Mouse (Mus musculus) liver, adult 2 months (tissue): ENCODE data around the gene Zfp568. TPM values are rescaled to one million over a fixed set of nuclear protein-coding genes. Genes with fewer than 3 reads are reported as not detected.
A peak's percentile ranks its signal among the peaks of the same experiment; 100 is the strongest.

Experiments used
- DNase-seq: peaks from one replicate; pipeline ENCODE4 v3.0.0-alpha.2; 2011; ENCODE audit warnings: low read depth, low spot score; ENCODE audit errors: extremely low read depth
- H3K27ac ChIP-seq: fragments of 200-500 bp; replicated peaks from 2 replicates; pipeline ENCODE4 v1.5.1; 2012; ENCODE audit warnings: low read depth, mild to moderate bottlenecking, control low read depth, inconsistent platforms, low read length; ENCODE audit not compliant: insufficient read depth
- H3K27me3 ChIP-seq: fragments of 200-500 bp; 2 replicates; pipeline ENCODE4 v1.6.1; 2012; ENCODE audit warnings: mild to moderate bottlenecking, moderate library complexity, low read length, inconsistent platforms; ENCODE audit not compliant: control insufficient read depth, insufficient read depth
- H3K36me3 ChIP-seq: fragments of 200-500 bp; 2 replicates; pipeline ENCODE4 v1.6.1; 2012; ENCODE audit warnings: low read length, inconsistent platforms; ENCODE audit not compliant: control insufficient read depth, insufficient read depth
- H3K4me1 ChIP-seq: fragments of 200-500 bp; 2 replicates; pipeline ENCODE4 v1.6.1; 2011; ENCODE audit warnings: low read length; ENCODE audit not compliant: control insufficient read depth, insufficient read depth
- H3K4me3 ChIP-seq: fragments of 200-500 bp; 2 replicates; pipeline ENCODE4 v1.5.1; 2011; ENCODE audit warnings: low read depth, mild to moderate bottlenecking, control low read depth, low read length, moderate library complexity; ENCODE audit not compliant: insufficient read depth
- H3K79me2 ChIP-seq: fragments of 200-500 bp; 2 replicates; pipeline ENCODE4 v1.6.1; 2012; ENCODE audit warnings: inconsistent platforms, mild to moderate bottlenecking, low read length, moderate library complexity; ENCODE audit not compliant: control insufficient read depth, insufficient read depth
- H3K9ac ChIP-seq: fragments of 200-500 bp; 2 replicates; pipeline ENCODE4 v1.6.1; 2012; ENCODE audit warnings: low read depth, mild to moderate bottlenecking, control low read depth, inconsistent platforms, low read length
- CTCF ChIP-seq: fragments of 200-500 bp; IDR thresholded peaks from 2 replicates; pipeline ENCODE4 v1.5.1; 2011; ENCODE audit warnings: low read depth, low read length, control low read depth
- POLR2A ChIP-seq: fragments of 200-500 bp; IDR thresholded peaks from 2 replicates; pipeline ENCODE4 v1.6.1; 2011; ENCODE audit warnings: low read length, control low read depth; ENCODE audit not compliant: insufficient read depth; ENCODE audit errors: extremely low read depth
- WGBS: fragments of 180-500 bp; shearing (Covaris S2); methylation state at CpG from one replicate; pipeline ENCODE4 v1.1.7; 2018; 5-methylcytosine and 5-hydroxymethylcytosine counted together
- polyA plus RNA-seq: library from polyadenylated mRNA; depleted of rRNA; stranded (reverse); fragments of >200 nt; gene quantifications from 2 replicates; pipeline ENCODE4 v1.2.3, GENCODE M21; 2012
- total RNA-seq: library from RNA; depleted of rRNA; stranded (reverse); fragments of >200 nt; gene quantifications from 2 replicates; pipeline ENCODE4 v1.2.3, GENCODE M21; 2014

Zfp568 gene
- total and polyA plus RNA-seq, 2 experiments, result 4.3 to 8.8 TPM

DNA sequence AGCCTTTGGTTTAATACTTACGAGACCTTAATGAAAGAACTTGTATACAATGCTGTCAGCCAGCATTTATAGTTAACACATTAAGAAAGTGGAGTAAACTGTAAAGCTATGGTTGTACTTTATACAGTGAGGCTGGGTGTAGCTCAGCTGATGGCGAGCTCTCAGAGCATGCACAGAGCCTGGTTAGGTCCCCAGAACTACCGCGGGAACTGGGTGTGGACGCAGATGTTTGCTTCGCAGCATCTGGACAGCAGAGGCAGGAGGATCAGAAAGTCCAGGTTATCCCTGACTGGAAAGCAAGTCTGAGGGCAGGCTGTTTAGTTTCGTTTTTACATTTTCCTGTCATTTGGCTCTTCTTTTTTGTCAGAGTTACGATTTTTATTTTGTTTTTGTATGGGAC is 8.9 kb downstream of the Zfp568 start:
- WGBS, result 95% methylated on average over 8 of the region's 8 CpGs
- no peak overlapping the region for H3K9ac ChIP-seq
- H3K27me3 ChIP-seq, result no peaks in the 10 kb centered on the region
- peaks cover 6% of the 10 kb centered on the region for H3K4me1 ChIP-seq
- H3K27ac ChIP-seq, result no peak overlapping the region
- H3K36me3 ChIP-seq, result peaks cover 42% of the 10 kb centered on the region
- no peak for DNase-seq
- H3K4me3 ChIP-seq, result no peak overlapping the region
- H3K79me2 ChIP-seq, result peaks cover 20% of the 10 kb centered on the region; the same call in 1 of the 2 replicates
- TF ChIP-seq POLR2A, result no peak
- no peak for TF ChIP-seq CTCF

GRCm38 (mm10) chr7:29993340-29993739 is 9.6 kb downstream of the Zfp568 start:
- H3K4me1 ChIP-seq, result peaks cover 6% of the 10 kb centered on the region
- H3K36me3 ChIP-seq, result peaks cover 44% of the 10 kb centered on the region
- H3K27me3 ChIP-seq, result no peaks in the 10 kb centered on the region
- 94% methylated on average over 9 of the region's 9 CpGs for WGBS
- TF ChIP-seq CTCF (no peak), POLR2A (no peak)
- H3K27ac ChIP-seq, result no peak overlapping the region
- no peak for DNase-seq
- no peak overlapping the region for H3K9ac ChIP-seq
- no peak overlapping the region for H3K4me3 ChIP-seq
- H3K79me2 ChIP-seq, result peaks cover 20% of the 10 kb centered on the region; the same call in 1 of the 2 replicates

GRCm38 (mm10) chr7:29995134-29995533 is 11.4 kb downstream of the Zfp568 start:
- peaks cover 18% of the 10 kb centered on the region; the same call in 1 of the 2 replicates for H3K79me2 ChIP-seq
- no peak for DNase-seq
- WGBS, result 98% methylated on average over 8 of the region's 8 CpGs
- H3K4me1 ChIP-seq, result no peaks in the 10 kb centered on the region
- H3K27me3 ChIP-seq, result no peaks in the 10 kb centered on the region
- no peak overlapping the region for H3K9ac ChIP-seq
- H3K36me3 ChIP-seq, result peaks cover 53% of the 10 kb centered on the region
- no peak overlapping the region for H3K27ac ChIP-seq
- H3K4me3 ChIP-seq, result no peak overlapping the region
- TF ChIP-seq POLR2A (no peak), CTCF (no peak)

DNA sequence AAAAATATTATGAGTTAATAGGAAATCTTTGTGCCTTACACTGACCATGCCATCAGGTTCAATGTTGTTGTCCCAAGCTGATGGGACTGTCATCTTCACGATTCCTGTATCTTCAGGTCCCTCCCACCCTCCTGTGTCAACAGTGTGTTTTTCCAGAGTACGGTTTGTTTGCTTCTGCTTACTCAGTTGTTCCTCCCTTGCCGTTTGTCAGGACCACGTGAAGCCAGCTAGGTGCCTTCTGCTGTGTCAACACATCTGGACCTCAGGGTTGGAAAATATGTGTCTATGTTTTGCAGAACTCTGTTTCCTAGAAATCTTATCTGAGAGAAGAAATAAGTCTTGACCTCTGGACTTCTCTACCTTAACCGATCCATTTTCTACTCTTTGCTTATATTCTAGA is 16.8 kb downstream of the Zfp568 start:
- no peak overlapping the region for H3K27ac ChIP-seq
- H3K36me3 ChIP-seq, result peaks cover 39% of the 10 kb centered on the region
- no peaks in the 10 kb centered on the region for H3K27me3 ChIP-seq
- H3K79me2 ChIP-seq, result peaks cover 5% of the 10 kb centered on the region; the same call in 1 of the 2 replicates
- no peaks in the 10 kb centered on the region; the same call in 1 of the 2 replicates for H3K4me1 ChIP-seq
- no peak overlapping the region for H3K4me3 ChIP-seq
- 10% methylated on average over 5 of the region's 5 CpGs for WGBS
- DNase-seq, result peak; percentile 39
- TF ChIP-seq POLR2A (no peak), CTCF (no peak)
- no peak overlapping the region for H3K9ac ChIP-seq

DNA sequence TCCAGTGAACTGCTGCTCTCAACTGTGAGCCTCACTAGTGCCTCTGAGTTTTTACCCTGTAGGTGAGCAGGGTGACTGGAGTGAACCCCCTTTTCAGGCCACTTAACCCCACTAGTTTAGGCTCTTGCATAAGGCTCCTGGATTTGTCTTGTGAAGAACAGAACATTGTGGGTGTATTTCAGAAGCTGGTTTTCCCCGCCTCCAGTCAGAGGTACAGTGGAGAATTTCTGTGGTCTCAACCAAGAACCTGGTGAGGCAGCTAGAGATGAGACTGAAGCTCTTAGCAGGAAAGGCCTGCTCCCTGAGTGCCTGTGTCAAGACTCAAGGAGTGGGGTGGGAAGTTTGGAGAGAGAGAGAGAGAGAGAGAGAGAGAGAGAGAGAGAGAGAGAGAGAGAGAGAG is 23.8 kb downstream of the Zfp568 start:
- no peak overlapping the region for H3K27ac ChIP-seq
- H3K4me1 ChIP-seq, result no peaks in the 10 kb centered on the region
- peaks cover 33% of the 10 kb centered on the region for H3K36me3 ChIP-seq
- no peak overlapping the region for H3K9ac ChIP-seq
- peaks cover 7% of the 10 kb centered on the region; the same call in 1 of the 2 replicates for H3K79me2 ChIP-seq
- TF ChIP-seq CTCF (no peak), POLR2A (no peak)
- 100% methylated on average over 1 of the region's 1 CpGs for whole genome bisulfite sequencing
- H3K4me3 ChIP-seq, result no peak overlapping the region
- no peak for DNase-seq
- H3K27me3 ChIP-seq, result no peaks in the 10 kb centered on the region

DNA sequence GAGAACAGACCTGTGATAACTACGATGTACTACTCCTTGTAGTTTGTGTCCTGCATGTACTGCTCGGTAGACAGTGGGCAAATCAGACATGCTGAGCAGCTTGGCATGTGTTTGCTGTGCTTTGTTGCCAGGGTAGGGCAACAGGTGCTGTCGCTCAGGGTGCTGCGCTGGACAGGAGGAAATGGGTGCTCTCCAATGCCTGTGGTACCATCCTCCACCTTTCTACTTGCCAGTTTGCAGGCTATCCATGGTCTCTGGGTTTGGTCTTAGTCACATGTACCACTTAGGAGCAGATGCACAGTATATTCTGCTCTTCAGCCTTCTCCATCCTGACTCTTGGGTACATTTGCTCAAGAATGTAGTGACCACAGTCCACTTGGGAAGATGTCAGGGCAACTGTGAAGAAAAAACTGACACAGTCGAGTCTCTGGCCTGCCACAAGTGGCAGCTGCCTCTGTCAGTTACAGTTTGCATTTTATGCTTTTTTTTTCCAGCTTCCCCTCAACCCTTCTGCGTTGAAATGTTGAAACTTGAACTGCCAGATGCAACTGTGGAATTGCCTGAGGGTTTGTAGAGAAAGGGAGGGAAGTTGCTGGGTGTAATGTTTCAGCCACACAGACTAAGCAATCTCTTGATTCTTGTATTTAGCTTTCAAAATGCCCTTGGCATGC is 24.4 kb downstream of the Zfp568 start:
- H3K27ac ChIP-seq, result no peak overlapping the region
- TF ChIP-seq CTCF (no peak), POLR2A (no peak)
- peaks cover 7% of the 10 kb centered on the region; the same call in 1 of the 2 replicates for H3K79me2 ChIP-seq
- H3K4me3 ChIP-seq, result no peak overlapping the region
- WGBS, result 78% methylated on average over 6 of the region's 6 CpGs
- no peaks in the 10 kb centered on the region for H3K27me3 ChIP-seq
- H3K36me3 ChIP-seq, result peaks cover 31% of the 10 kb centered on the region
- no peak for DNase-seq
- H3K9ac ChIP-seq, result no peak overlapping the region
- H3K4me1 ChIP-seq, result no peaks in the 10 kb centered on the region
